In genomic region chr4:47122051-47122706, GRCm38 (mm10) we compare ENCODE assay signal across 9 mouse cellular contexts. TPM values are rescaled to one million over a fixed set of nuclear protein-coding genes. Genes with fewer than 3 reads are reported as not detected.
A peak's percentile ranks its signal among the peaks of the same experiment; 100 is the strongest.
DNase-seq lines count a peak whose midpoint lies in the region; ATAC-seq lines count a peak whose summit lies in the region.
"Had no signal": no experiment of that assay in that cellular context is flagged by ENCODE, and none has a peak within 500 bp of the region (broad histone marks: within the 10 kb centered on the region; RNA-seq: fewer than 3 reads in every experiment).

No protein-coding gene starts in this region.

- no peak overlapping the region for H3K4me3 ChIP-seq in midbrain, embryonic 10.5 days
- no peak overlapping the region for H3K4me3 ChIP-seq in midbrain, embryonic 15.5 days
- H3K4me3 ChIP-seq in hindbrain, embryonic 13.5 days: no peak overlapping the region
- H3K4me3 ChIP-seq: myocyte had no signal

- H3K27ac ChIP-seq in midbrain, embryonic 10.5 days (replicated peaks): no peak overlapping the region
- no peak overlapping the region for H3K27ac ChIP-seq in midbrain, embryonic 15.5 days
- H3K27ac ChIP-seq in hindbrain, embryonic 13.5 days: no peak overlapping the region

- 65% methylated on average over 13 of the region's 13 CpGs for WGBS in midbrain, embryonic 10.5 days
- WGBS in midbrain, embryonic 15.5 days: 65% methylated on average over 13 of the region's 13 CpGs
- WGBS in hindbrain, embryonic 13.5 days: 59% methylated on average over 13 of the region's 13 CpGs

- H3K4me1 ChIP-seq in midbrain, embryonic 10.5 days: no peaks in the 10 kb centered on the region
- no peaks in the 10 kb centered on the region for H3K4me1 ChIP-seq in midbrain, embryonic 15.5 days
- H3K4me1 ChIP-seq in hindbrain, embryonic 13.5 days (replicated peaks): no peaks in the 10 kb centered on the region

- no peaks in the 10 kb centered on the region; the same call in 1 of the 2 replicates for H3K9me3 ChIP-seq in midbrain, embryonic 10.5 days (replicated peaks)
- H3K9me3 ChIP-seq in midbrain, embryonic 15.5 days: no peaks in the 10 kb centered on the region
- peaks cover 4% of the 10 kb centered on the region; the same call in 1 of the 2 replicates for H3K9me3 ChIP-seq in hindbrain, embryonic 13.5 days

- no peak for ATAC-seq in midbrain, embryonic 15.5 days (replicated peaks)
- ATAC-seq in hindbrain, embryonic 13.5 days (ENCODE audit: low FRiP score): 0 out of 2 replicates have a peak, but pooled peaks have one; percentile 52
- ATAC-seq in inflammation-experienced regulatory T-cells, adult 6 months: no peak

- H3K36me3 ChIP-seq in midbrain, embryonic 10.5 days: peaks cover 2% of the 10 kb centered on the region; the same call in 1 of the 2 replicates
- H3K36me3 ChIP-seq in midbrain, embryonic 15.5 days (replicated peaks): no peaks in the 10 kb centered on the region
- H3K36me3 ChIP-seq in hindbrain, embryonic 13.5 days: no peaks in the 10 kb centered on the region

- DNase-seq in midbrain, embryonic 10.5 days (ENCODE audit: low spot score): peak; percentile 63
- peak; percentile 80 for DNase-seq in NIH3T3 (ENCODE audit: low read depth)
- peak; percentile 46 to 67 for DNase-seq in cerebellum, postnatal 4 days (ENCODE audit: low spot score in 2 of 2)
- DNase-seq in left cerebral cortex, postnatal 36 days (ENCODE audit: low spot score in 2 of 2): peak; percentile 33 to 59
- DNase-seq in retina, adult 2 months (ENCODE audit: low read depth, low spot score): peak; percentile 11

- H3K27me3 ChIP-seq in midbrain, embryonic 10.5 days (ENCODE audit: low read depth, poor library complexity, severe bottlenecking): no peaks in the 10 kb centered on the region
- no peaks in the 10 kb centered on the region for H3K27me3 ChIP-seq in midbrain, embryonic 15.5 days (replicated peaks)
- H3K27me3 ChIP-seq in hindbrain, embryonic 13.5 days: no peaks in the 10 kb centered on the region

- H3K9ac ChIP-seq in midbrain, embryonic 15.5 days: no peak overlapping the region
- H3K9ac ChIP-seq in hindbrain, embryonic 13.5 days: no peak overlapping the region

- intact Hi-C loops in left cerebral cortex, postnatal 36 days (cut with DNase I): loop anchor here (2.0 to 5.0 kb wide), 2 partner anchors 133 to 275 kb away; no protein-coding TSS in a partner anchor

- H3K4me2 ChIP-seq in midbrain, embryonic 15.5 days: no peak overlapping the region
- H3K4me2 ChIP-seq in hindbrain, embryonic 13.5 days: no peak overlapping the region

RNA-seq across cellular contexts. Expression of gene Galnt12, which starts 30.5 kb away (rescaled TPM):
- 6.5 and 7.8 TPM in 2 replicates for polyA plus RNA-seq in midbrain, embryonic 10.5 days (2016; fragmentation: Nextera tagmentation; extraction: Ambion mirVana)
- polyA plus RNA-seq in midbrain, embryonic 15.5 days (2015; fragmentation: Nextera tagmentation; extraction: Ambion mirVana): 1.8 and 2.9 TPM in 2 replicates
- polyA plus RNA-seq in hindbrain, embryonic 13.5 days (2015; fragmentation: Nextera tagmentation; extraction: Ambion mirVana): 1.1 and 1.5 TPM in 2 replicates
- total RNA-seq in left cerebral cortex, postnatal 36 days (2021): 1 to 10 TPM in 1 of 2 experiments, under 1 TPM in 1; 0.72 to 1.1 TPM
- polyA plus RNA-seq in inflammation-experienced regulatory T-cells, adult 6 months (2017; shearing (Covaris generic)): 1 to 10 TPM; 5.4 to 7.2 (median 6.0) TPM
- polyA plus RNA-seq: myocyte had no signal

Comparison
In these comparisons a context has a peak if more than half of its experiments do, and no peak if none do; other contexts are left out.
1. DNase-seq: peak in every context shown above with its lines; median percentile 80 in NIH3T3; 63 in midbrain, embryonic 10.5 days; 56 in cerebellum, postnatal 4 days; 46 in left cerebral cortex, postnatal 36 days; 11 in retina, adult 2 months.